Mouse (Mus musculus) urinary bladder, postnatal 10 days (tissue): ENCODE results near the gene Smurf1.

ENCODE experiments used
- DNase-seq: peaks from one replicate; pipeline ENCODE4 v3.0.0; 2022; ENCODE audit warnings: low spot score

Smurf1 gene

GRCm38 (mm10) chr5:144954432-144954831 lies 11.2 kb downstream of the Smurf1 start:
- no peak for DNase-seq

- DNase-seq = no peak
Observed at GRCm38 (mm10) chr5:144952592-144952991, 13.1 kb downstream of the Smurf1 start.

- no peak for DNase-seq
Observed at GRCm38 (mm10) chr5:144950428-144951051, 15.1 kb downstream of the Smurf1 start.

GRCm38 (mm10) chr5:144949856-144950255 lies 15.8 kb downstream of the Smurf1 start:
- no peak for DNase-seq

- no peak for DNase-seq
Observed at GRCm38 (mm10) chr5:144948422-144948821, 17.2 kb downstream of the Smurf1 start.

GRCm38 (mm10) chr5:144948002-144948401 lies 17.6 kb downstream of the Smurf1 start:
- no peak for DNase-seq

GRCm38 (mm10) chr5:144946032-144946431 lies 19.6 kb downstream of the Smurf1 start:
- DNase-seq = no peak

GRCm38 (mm10) chr5:144944932-144945331 lies 20.7 kb downstream of the Smurf1 start:
- DNase-seq = no peak

GRCm38 (mm10) chr5:144944370-144944769 lies 21.3 kb downstream of the Smurf1 start:
- no peak for DNase-seq

- DNase-seq = no peak
Observed at GRCm38 (mm10) chr5:144943346-144943745, 22.3 kb downstream of the Smurf1 start.

- no peak for DNase-seq
Observed at GRCm38 (mm10) chr5:144942431-144942830, 23.2 kb downstream of the Smurf1 start.

- DNase-seq = no peak
Observed at GRCm38 (mm10) chr5:144940904-144941303, 24.7 kb downstream of the Smurf1 start.

GRCm38 (mm10) chr5:144937304-144937703 lies 28.3 kb downstream of the Smurf1 start:
- no peak for DNase-seq

- DNase-seq = no peak
Observed at GRCm38 (mm10) chr5:144933486-144933885, 32.2 kb downstream of the Smurf1 start.

- no peak for DNase-seq
Observed at GRCm38 (mm10) chr5:144931841-144932240, 33.8 kb downstream of the Smurf1 start.

- DNase-seq = no peak
Observed at GRCm38 (mm10) chr5:144928856-144929713, 36.6 kb downstream of the Smurf1 start.

GRCm38 (mm10) chr5:144926275-144926674 lies 39.4 kb downstream of the Smurf1 start:
- no peak for DNase-seq

- no peak for DNase-seq
Observed at GRCm38 (mm10) chr5:144923351-144923750, 42.3 kb downstream of the Smurf1 start.

GRCm38 (mm10) chr5:144919790-144920189 lies 45.9 kb downstream of the Smurf1 start:
- no peak for DNase-seq

- DNase-seq = no peak
Observed at GRCm38 (mm10) chr5:144919194-144919593, 46.5 kb downstream of the Smurf1 start.

- no peak for DNase-seq
Observed at GRCm38 (mm10) chr5:144918204-144918603, 47.4 kb downstream of the Smurf1 start.

GRCm38 (mm10) chr5:144917172-144917571 lies 48.5 kb downstream of the Smurf1 start:
- DNase-seq = no peak

GRCm38 (mm10) chr5:144915828-144916227 lies 49.8 kb downstream of the Smurf1 start:
- DNase-seq = no peak
